Mouse (Mus musculus): ENCODE results near the gene Mb21d2.

DNA sequence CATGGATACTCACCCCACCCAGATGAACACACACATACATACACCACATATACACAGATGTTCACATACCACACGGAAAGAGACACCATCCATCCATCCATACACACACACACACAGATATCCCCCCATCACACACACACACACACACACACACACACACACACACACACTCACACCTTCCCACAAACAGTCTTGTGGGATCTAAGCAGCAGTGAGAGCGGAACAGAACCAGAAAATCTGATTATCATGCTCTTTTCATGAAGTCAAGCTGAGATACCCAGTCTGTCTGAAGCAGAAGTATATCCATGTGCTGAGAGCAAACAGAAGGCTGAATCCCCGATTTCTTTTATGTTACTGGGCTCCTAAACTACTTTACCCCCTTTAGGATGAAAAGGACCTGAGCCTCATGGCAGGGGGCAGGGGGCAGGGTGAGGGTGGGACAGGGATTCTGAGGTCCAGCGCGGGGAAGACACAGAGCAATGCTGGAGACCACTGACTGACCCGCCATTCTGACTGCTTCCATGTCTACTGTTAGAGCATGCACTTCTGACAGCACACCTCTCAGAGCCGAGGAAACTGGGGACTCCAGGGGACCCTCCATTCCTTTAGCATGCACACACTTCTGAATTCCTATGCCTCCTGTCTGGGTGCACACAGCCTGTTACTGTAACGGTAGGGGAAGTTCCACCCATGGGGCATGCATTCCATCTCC is 62.7 kb downstream of the Mb21d2 start:
- no peak for TF ChIP-seq TAL1 (IDR thresholded peaks at IDR 0.05; ENCODE audit: low read length)
- no peak for TF ChIP-seq GATA1 (IDR thresholded peaks at IDR 0.05; ENCODE audit: low read length)
